Mouse (Mus musculus): ENCODE results near the gene Sap18b.

DNA sequence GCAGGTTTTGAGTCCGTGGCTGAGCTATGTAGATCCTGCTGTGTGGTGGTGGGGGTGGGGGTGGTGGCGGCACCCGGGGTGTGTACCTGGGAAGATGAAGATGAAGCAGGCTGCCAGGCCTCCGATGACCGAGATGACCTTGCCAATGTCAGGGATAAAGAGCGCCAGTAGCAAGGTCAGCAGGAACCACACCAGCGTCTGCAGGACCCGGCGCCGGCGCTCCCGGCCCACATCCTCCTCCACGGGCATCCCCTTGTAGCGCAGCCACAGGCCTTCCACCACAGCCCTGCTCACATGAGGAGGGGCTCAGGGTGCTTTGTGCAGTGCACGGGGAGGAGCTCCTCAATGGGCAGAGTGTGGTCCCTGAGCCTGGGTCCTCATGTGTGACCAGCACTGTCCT is 16.3 kb downstream of the Sap18b start:
- TF ChIP-seq POLR2A (IDR thresholded peaks at IDR 0.05; ENCODE audit: control insufficient read depth, extremely low read depth, insufficient read depth, low read length, poor library complexity) = no peak
- no peak for TF ChIP-seq CTCF (IDR thresholded peaks at IDR 0.05; ENCODE audit: borderline replicate concordance, control insufficient read depth, extremely low read depth, insufficient read depth, low read length, poor library complexity)
